Mouse (Mus musculus): ENCODE data around the gene Prdx3.
"Not testable (repeated sequence)": the region's sequence is repeated elsewhere in the genome, so short reads cannot be mapped to it uniquely, and the experiment has no call there.

Gene Prdx3

GRCm38 (mm10) chr19:60874064-60874694, at the start of gene Prdx3:
Prdx3 (minus strand) TSS chr19:60874556.
- peak; percentile 95 for DNase-seq

GRCm38 (mm10) chr19:60916869-60917570, 42.7 kb upstream of the Prdx3 start:
- DNase-seq: no peak

GRCm38 (mm10) chr19:60915862-60916261, 41.5 kb upstream of the Prdx3 start:
- DNase-seq: no peak

- DNase-seq: no peak
These were observed 40.9 kb upstream of the Prdx3 start for GRCm38 (mm10) chr19:60915236-60915635.

- DNase-seq: no peak
These were observed 37.3 kb upstream of the Prdx3 start for GRCm38 (mm10) chr19:60911653-60912052.

GRCm38 (mm10) chr19:60910304-60910703, 35.9 kb upstream of the Prdx3 start:
- DNase-seq: no peak

- no peak for DNase-seq
These were observed 31.1 kb upstream of the Prdx3 start for GRCm38 (mm10) chr19:60905477-60905876.

- no peak for DNase-seq
These were observed 29.6 kb upstream of the Prdx3 start for GRCm38 (mm10) chr19:60903971-60904370.

GRCm38 (mm10) chr19:60903139-60903538, 28.8 kb upstream of the Prdx3 start:
- DNase-seq: no peak

GRCm38 (mm10) chr19:60895251-60895880, 21.0 kb upstream of the Prdx3 start:
- DNase-seq: no peak

GRCm38 (mm10) chr19:60891934-60892547, 17.7 kb upstream of the Prdx3 start:
- peak; percentile 61 for DNase-seq

- DNase-seq: no peak
These were observed 16.7 kb upstream of the Prdx3 start for GRCm38 (mm10) chr19:60891123-60891470.

GRCm38 (mm10) chr19:60890391-60891122, 16.2 kb upstream of the Prdx3 start:
- DNase-seq: no peak

GRCm38 (mm10) chr19:60889714-60890315, 15.5 kb upstream of the Prdx3 start, which contains the start of gene Grk5:
Grk5 (plus strand) TSS chr19:60889749.
- peak; percentile 93 for DNase-seq

GRCm38 (mm10) chr19:60889101-60889713, 14.9 kb upstream of the Prdx3 start:
- peak; percentile 42 for DNase-seq

GRCm38 (mm10) chr19:60887637-60888036, 13.3 kb upstream of the Prdx3 start:
- DNase-seq: no peak

- DNase-seq: no peak
These were observed 8.8 kb upstream of the Prdx3 start for GRCm38 (mm10) chr19:60883129-60883528.

GRCm38 (mm10) chr19:60873501-60873900, 855 bp downstream of the Prdx3 start:
- DNase-seq: no peak

GRCm38 (mm10) chr19:60872272-60872671, 2.1 kb downstream of the Prdx3 start:
- no peak for DNase-seq

- DNase-seq: no peak
These were observed 3.0 kb downstream of the Prdx3 start for GRCm38 (mm10) chr19:60871366-60871765.

GRCm38 (mm10) chr19:60870489-60870888, 3.9 kb downstream of the Prdx3 start:
- DNase-seq: no peak

GRCm38 (mm10) chr19:60866169-60866568, 8.2 kb downstream of the Prdx3 start:
- not testable (repeated sequence) for DNase-seq

All from cerebellum, adult 11 months (tissue).